Mouse (Mus musculus) embryonic fibroblast, embryonic 13.5 days (primary cell): Measurements from ENCODE around the gene Csnk2b. TPM values are rescaled to one million over a fixed set of nuclear protein-coding genes. Genes with fewer than 3 reads are reported as not detected.

ENCODE experiments used
- H3K27ac ChIP-seq: 2 replicates; pipeline ENCODE4 v1.5.1; 2012; ENCODE audit warnings: low read length, control low read depth, inconsistent platforms; ENCODE audit not compliant: insufficient read depth
- H3K4me1 ChIP-seq: 2 replicates; pipeline ENCODE4 v1.6.1; 2011; ENCODE audit warnings: low read length; ENCODE audit not compliant: control insufficient read depth, insufficient read depth
- H3K4me3 ChIP-seq: 2 replicates; pipeline ENCODE4 v1.5.1; 2011; ENCODE audit warnings: mild to moderate bottlenecking, control low read depth, low read length; ENCODE audit not compliant: insufficient read depth
- CTCF ChIP-seq: IDR thresholded peaks from 2 replicates; pipeline ENCODE4 v1.5.1; 2011; ENCODE audit warnings: mild to moderate bottlenecking, control low read depth, low read length, moderate library complexity, borderline replicate concordance; ENCODE audit not compliant: insufficient read depth
- POLR2A ChIP-seq: IDR thresholded peaks from 2 replicates; pipeline ENCODE4 v1.6.1; 2011; ENCODE audit warnings: low read depth, mild to moderate bottlenecking, control low read depth, low read length, moderate library complexity
- polyA plus RNA-seq: library from polyadenylated mRNA; stranded (reverse); fragments of >200 nt; gene quantifications from 2 replicates; pipeline ENCODE4 v1.2.4, GENCODE M21; 2011; ENCODE audit warnings: low read depth; ENCODE audit not compliant: missing spikeins, insufficient read length

Gene Csnk2b
- polyA plus RNA-seq, 1 experiment = 169 TPM

DNA sequence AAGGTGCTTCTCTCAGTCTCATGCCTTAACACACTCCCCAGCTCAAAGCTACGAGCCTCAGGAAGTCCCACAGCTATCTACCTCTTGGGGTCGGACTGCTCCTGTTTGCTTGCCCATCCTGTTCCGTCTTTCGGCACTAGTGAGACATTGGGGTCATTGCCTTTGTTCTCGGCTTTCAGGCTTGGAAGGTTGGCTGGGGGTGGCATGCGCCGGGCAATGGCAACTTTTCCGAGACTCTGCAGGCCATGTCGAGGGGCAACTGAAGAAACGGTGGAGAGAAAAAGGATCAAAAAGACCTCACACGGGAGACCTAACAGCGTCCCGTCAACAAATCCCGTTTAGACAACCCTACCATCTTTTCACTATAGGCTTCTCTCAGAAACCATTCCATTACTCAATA, 40.3 kb upstream of the Csnk2b start:
- TF ChIP-seq CTCF (no peak), POLR2A (no peak)
- Histone ChIP-seq H3K4me3 (peak overlapping the region; percentile 100), H3K27ac (no peak overlapping the region), H3K4me1 (no peaks in the 10 kb centered on the region)

GRCm38 (mm10) chr17:35161421-35161820, 39.6 kb upstream of the Csnk2b start:
- TF ChIP-seq POLR2A = no peak
- no peak for TF ChIP-seq CTCF
- H3K27ac ChIP-seq = no peak overlapping the region
- H3K4me3 ChIP-seq = no peak overlapping the region
- H3K4me1 ChIP-seq = no peaks in the 10 kb centered on the region

DNA sequence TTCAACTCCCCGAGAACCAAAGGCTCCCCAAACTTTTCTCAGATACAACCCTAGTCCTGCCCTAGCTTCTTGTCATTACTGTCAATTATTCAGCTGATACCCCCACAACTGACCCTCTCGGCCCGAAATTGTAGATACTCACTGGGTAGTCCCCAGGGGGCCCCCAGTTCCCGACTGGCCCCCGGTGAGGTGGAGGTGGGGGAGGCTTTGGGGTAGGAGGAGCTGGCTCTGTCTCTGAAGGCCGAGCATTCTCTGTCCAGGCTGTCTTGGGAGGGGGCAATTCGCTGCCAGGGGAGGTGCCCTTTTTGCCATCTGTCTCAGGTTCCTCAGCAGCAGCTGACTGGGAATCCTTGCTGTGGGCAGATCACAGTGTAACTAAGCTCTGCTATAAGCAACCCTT, 37.8 kb upstream of the Csnk2b start:
- no peak for TF ChIP-seq POLR2A
- no peak for TF ChIP-seq CTCF
- no peak overlapping the region for H3K27ac ChIP-seq
- H3K4me3 ChIP-seq = no peak overlapping the region
- H3K4me1 ChIP-seq = no peaks in the 10 kb centered on the region

- no peaks in the 10 kb centered on the region; the same call in 1 of the 2 replicates for H3K4me1 ChIP-seq
- no peak overlapping the region for H3K27ac ChIP-seq
- no peak for TF ChIP-seq CTCF
- no peak for TF ChIP-seq POLR2A
- H3K4me3 ChIP-seq = no peak overlapping the region
These were observed 37.2 kb upstream of the Csnk2b start for GRCm38 (mm10) chr17:35158850-35159593.

DNA sequence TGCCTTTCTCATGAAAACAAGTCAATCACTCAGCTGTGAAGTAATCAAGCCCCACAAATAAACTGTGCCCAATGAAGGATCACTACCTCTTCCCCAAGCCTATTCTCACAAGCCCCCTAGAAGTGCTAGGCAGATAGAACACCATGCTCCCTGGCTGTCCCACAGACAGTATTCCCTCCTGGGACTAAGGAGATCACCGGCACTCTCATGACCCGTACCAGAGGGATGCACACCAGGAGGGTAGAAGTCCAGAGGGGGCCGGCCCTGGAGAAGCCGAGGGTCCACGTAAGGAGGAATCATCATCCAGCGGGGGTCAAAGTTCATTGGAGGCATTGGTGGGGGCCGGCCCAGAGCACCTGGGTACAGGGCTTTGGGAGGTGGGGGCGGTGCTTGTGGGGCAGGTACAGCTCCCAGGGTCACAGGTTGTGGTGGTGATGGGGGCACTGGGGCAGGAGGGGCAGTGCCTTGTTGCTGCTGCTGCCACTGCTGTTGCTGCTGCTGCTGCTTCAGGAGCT, 35.9 kb upstream of the Csnk2b start:
- Histone ChIP-seq H3K27ac (no peak overlapping the region), H3K4me1 (no peaks in the 10 kb centered on the region; the same call in 1 of the 2 replicates), H3K4me3 (no peak overlapping the region)
- TF ChIP-seq POLR2A = no peak
- no peak for TF ChIP-seq CTCF

- H3K27ac ChIP-seq = no peak overlapping the region
- H3K4me1 ChIP-seq = no peaks in the 10 kb centered on the region; the same call in 1 of the 2 replicates
- no peak overlapping the region for H3K4me3 ChIP-seq
- no peak for TF ChIP-seq CTCF
- TF ChIP-seq POLR2A = no peak
These were observed 35.4 kb upstream of the Csnk2b start for GRCm38 (mm10) chr17:35157254-35157653.

DNA sequence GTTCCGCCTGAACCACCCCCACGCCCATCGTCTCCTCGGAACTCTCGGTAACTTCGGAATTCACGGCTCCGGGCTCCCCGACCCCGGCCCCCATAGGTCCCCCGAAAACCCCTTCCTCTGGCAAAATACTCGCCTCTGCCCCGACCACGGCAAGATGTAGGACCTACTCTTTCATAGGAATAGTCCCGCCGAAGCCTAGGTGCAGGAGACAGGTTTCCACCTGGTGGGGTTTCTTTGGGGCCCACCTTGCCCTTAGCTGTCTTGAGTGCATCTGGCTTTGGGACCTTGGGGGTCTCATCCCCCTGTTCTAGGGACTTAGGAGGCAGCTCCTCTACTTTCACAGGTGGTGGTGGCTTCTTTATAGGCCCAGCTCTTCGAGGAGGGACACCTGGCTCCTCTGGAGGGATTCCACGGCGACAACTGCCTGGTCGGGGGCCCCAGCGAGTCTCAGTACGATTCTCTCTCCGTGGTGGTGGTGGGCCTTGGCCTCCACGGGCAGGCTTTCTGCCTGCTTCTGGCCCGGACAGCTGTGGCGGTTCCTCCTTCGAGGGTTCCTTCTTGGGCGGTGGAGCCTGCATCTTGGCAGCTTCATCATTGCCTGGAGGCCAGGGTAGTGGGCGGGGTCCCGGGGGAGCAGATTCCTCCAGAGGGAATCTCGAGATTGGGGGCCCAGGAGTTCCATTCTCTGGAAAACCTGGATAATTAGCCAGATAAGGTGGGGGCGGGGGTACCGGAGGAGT, 34.8 kb upstream of the Csnk2b start:
- no peak overlapping the region for H3K4me3 ChIP-seq
- H3K27ac ChIP-seq = no peak overlapping the region
- TF ChIP-seq POLR2A (no peak), CTCF (no peak)
- H3K4me1 ChIP-seq = no peaks in the 10 kb centered on the region; the same call in 1 of the 2 replicates

- H3K27ac ChIP-seq = no peak overlapping the region
- TF ChIP-seq CTCF = no peak
- no peak for TF ChIP-seq POLR2A
- H3K4me1 ChIP-seq = no peaks in the 10 kb centered on the region; the same call in 1 of the 2 replicates
- H3K4me3 ChIP-seq = no peak overlapping the region
These were observed 33.6 kb upstream of the Csnk2b start for GRCm38 (mm10) chr17:35155451-35155850.

- H3K4me3 ChIP-seq = no peak overlapping the region
- no peak overlapping the region for H3K27ac ChIP-seq
- no peaks in the 10 kb centered on the region; the same call in 1 of the 2 replicates for H3K4me1 ChIP-seq
- no peak for TF ChIP-seq CTCF
- TF ChIP-seq POLR2A = no peak
These were observed 32.8 kb upstream of the Csnk2b start for GRCm38 (mm10) chr17:35154616-35155015.

DNA sequence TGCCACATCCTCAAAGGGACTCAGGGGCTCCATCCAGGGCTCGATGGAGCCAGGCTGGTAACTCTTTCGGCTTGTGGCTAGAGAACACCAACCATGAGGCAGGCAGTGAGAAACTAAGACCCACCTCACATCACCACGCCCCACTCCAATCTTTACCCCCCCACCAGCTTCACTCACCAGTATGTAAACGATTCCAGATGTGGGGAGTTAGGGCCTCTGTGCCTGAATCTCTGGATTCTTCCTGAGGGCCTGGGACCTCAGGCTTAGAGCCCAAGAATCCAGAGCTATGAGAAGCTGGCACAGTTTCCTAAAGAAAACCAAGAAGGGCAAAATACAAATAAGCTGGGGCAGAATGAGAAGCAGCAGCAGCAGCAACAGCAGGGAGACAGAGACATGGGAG, 32.1 kb upstream of the Csnk2b start:
- Histone ChIP-seq H3K4me3 (no peak overlapping the region), H3K4me1 (no peaks in the 10 kb centered on the region; the same call in 1 of the 2 replicates), H3K27ac (no peak overlapping the region)
- TF ChIP-seq CTCF (no peak), POLR2A (no peak)
